Mouse (Mus musculus) hindbrain, embryonic 14.5 days (tissue): Measurements from ENCODE around the gene Gm21983. TPM values are rescaled to one million over a fixed set of nuclear protein-coding genes. Genes with fewer than 3 reads are reported as not detected.

Experiments
- ATAC-seq: fragments of 200-750 bp; cut with Nextera tagmentation; 2 replicates; pipeline ENCODE4 v1.8.0; 2017; ENCODE audit warnings: moderate number of reproducible peaks, mild to moderate bottlenecking, moderate TSS enrichment, moderate library complexity; ENCODE audit not compliant: low FRiP score
- DNase-seq: peaks from one replicate; pipeline ENCODE4 v3.0.0-alpha.2; 2015; ENCODE audit warnings: low spot score
- H3K27ac ChIP-seq: fragments of 300-500 bp; sonication (generic); 2 replicates; pipeline ENCODE4 v1.5.1; 2014; ENCODE audit warnings: mild to moderate bottlenecking, moderate library complexity
- H3K27me3 ChIP-seq: fragments of 300-500 bp; sonication (generic); 2 replicates; pipeline ENCODE4 v1.6.1; 2014; ENCODE audit warnings: mild to moderate bottlenecking, low read length, mixed read lengths; ENCODE audit not compliant: control insufficient read depth, insufficient read depth
- H3K36me3 ChIP-seq: fragments of 300-500 bp; sonication (generic); replicated peaks from 2 replicates; pipeline ENCODE4 v1.6.1; 2014; ENCODE audit not compliant: control insufficient read depth, insufficient read depth
- H3K4me1 ChIP-seq: fragments of 300-500 bp; sonication (generic); replicated peaks from 2 replicates; pipeline ENCODE4 v1.6.1; 2014; ENCODE audit warnings: antibody characterized with exemption, low read length, mixed read lengths; ENCODE audit not compliant: control insufficient read depth, insufficient read depth
- H3K4me2 ChIP-seq: fragments of 300-500 bp; sonication (generic); replicated peaks from 2 replicates; pipeline ENCODE4 v1.6.1; 2014; ENCODE audit warnings: mild to moderate bottlenecking, moderate library complexity
- H3K4me3 ChIP-seq: fragments of 300-500 bp; sonication (generic); replicated peaks from 2 replicates; pipeline ENCODE4 v1.5.1; 2014; ENCODE audit warnings: mild to moderate bottlenecking, low read length
- H3K9ac ChIP-seq: fragments of 300-500 bp; sonication (generic); 2 replicates; pipeline ENCODE4 v1.6.1; 2014
- H3K9me3 ChIP-seq: fragments of 300-500 bp; sonication (generic); 2 replicates; pipeline ENCODE4 v1.6.1; 2016; ENCODE audit warnings: low read length; ENCODE audit not compliant: control insufficient read depth
- WGBS: fragments of 180-500 bp; shearing (Covaris S2); extraction: QIAGEN DNeasy Blood & Tissue Kit; methylation state at CpG from one replicate; pipeline ENCODE4 v1.1.7; 2014; 5-methylcytosine and 5-hydroxymethylcytosine counted together
- polyA plus RNA-seq: library from polyadenylated mRNA; unstranded; fragments of >200 nt; fragmentation: Nextera tagmentation; extraction: Ambion mirVana; gene quantifications from 2 replicates; pipeline ENCODE4 v1.2.1, GENCODE M21; 2014

Gm21983 gene
- polyA plus RNA-seq, 1 experiment from 2014 or later, result not detected

DNA sequence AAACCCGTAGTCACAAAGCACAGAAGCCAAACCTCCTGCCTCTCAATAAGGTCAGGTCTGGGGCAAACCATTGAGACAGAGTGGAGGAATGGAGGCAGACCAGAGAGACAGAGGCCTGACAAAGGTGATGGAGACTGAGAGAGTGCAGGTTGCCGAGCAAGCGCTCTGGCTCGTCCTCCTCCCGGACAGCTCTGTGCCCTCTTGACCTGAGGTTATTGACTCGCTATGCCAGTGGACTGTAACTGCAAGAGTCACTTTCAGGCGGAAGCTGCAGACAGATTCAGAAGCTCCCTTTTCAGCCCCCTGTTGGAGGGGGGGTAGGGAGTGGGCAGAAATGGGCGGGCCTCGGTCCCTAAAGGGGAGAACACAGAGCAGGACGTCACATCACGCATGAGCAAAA is 39.1 kb upstream of the Gm21983 start:
- H3K9ac ChIP-seq, result no peak overlapping the region
- WGBS, result 57% methylated on average over 11 of the region's 11 CpGs
- H3K4me3 ChIP-seq, result no peak overlapping the region
- H3K36me3 ChIP-seq, result peaks cover 61% of the 10 kb centered on the region
- no peaks in the 10 kb centered on the region for H3K27me3 ChIP-seq
- no peaks in the 10 kb centered on the region for H3K9me3 ChIP-seq
- H3K27ac ChIP-seq, result no peak overlapping the region
- H3K4me1 ChIP-seq, result peaks cover 14% of the 10 kb centered on the region
- DNase-seq (no peak), ATAC-seq (no peak)
- no peak overlapping the region for H3K4me2 ChIP-seq

DNA sequence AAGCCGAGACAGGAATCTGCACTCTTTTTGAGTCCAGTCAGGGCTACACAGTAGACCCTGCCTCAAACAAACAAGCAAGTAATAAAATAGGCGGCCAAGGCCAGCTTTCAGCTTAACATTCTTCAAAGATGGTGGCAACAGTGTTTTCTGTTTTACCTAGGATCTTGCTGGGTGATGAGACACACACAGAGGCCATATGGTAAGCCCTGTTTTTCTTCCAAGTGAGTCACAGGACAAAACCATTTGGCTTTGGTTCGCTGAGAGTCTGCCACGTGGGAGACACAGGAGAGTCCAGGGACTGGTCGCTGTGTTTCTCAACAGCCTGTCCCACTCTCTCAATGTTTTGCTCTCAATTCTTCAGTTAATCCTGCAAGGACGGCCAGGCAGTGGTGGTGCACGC is 37.7 kb upstream of the Gm21983 start:
- no peak overlapping the region for H3K27ac ChIP-seq
- H3K4me1 ChIP-seq, result peaks cover 1% of the 10 kb centered on the region; the same call in 1 of the 2 replicates
- no peak overlapping the region for H3K4me3 ChIP-seq
- DNase-seq (no peak), ATAC-seq (no peak)
- H3K9ac ChIP-seq, result no peak overlapping the region
- WGBS, result 89% methylated on average over 7 of the region's 7 CpGs
- H3K4me2 ChIP-seq, result no peak overlapping the region
- H3K27me3 ChIP-seq, result no peaks in the 10 kb centered on the region
- H3K9me3 ChIP-seq, result no peaks in the 10 kb centered on the region
- H3K36me3 ChIP-seq, result peaks cover 73% of the 10 kb centered on the region

DNA sequence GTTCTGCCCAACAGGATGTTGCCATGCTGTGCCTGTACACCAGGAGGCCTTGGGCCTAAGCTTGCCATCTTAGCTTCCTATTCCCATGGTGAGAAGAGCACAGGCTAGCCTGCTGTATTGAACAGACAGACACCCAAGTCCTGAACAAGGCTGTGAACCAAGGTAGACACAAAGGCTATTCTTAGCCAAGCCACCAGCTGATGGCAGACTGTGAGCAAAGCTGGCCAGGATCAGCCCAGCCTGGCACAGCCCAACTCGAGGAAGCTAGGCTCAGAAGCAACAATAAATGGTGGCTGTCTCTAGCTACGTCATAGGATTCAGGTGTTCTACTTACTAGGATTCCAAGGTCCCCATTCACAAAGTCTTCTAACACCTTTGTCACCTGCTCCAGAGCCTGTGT is 31.7 kb upstream of the Gm21983 start:
- Histone ChIP-seq H3K4me2 (no peak overlapping the region), H3K9ac (no peak overlapping the region), H3K27me3 (no peaks in the 10 kb centered on the region), H3K4me1 (no peaks in the 10 kb centered on the region), H3K4me3 (no peak overlapping the region), H3K9me3 (no peaks in the 10 kb centered on the region), H3K27ac (no peak overlapping the region), H3K36me3 (peaks cover 97% of the 10 kb centered on the region)
- 94% methylated on average over 2 of the region's 2 CpGs for WGBS
- DNase-seq (no peak), ATAC-seq (no peak)

DNA sequence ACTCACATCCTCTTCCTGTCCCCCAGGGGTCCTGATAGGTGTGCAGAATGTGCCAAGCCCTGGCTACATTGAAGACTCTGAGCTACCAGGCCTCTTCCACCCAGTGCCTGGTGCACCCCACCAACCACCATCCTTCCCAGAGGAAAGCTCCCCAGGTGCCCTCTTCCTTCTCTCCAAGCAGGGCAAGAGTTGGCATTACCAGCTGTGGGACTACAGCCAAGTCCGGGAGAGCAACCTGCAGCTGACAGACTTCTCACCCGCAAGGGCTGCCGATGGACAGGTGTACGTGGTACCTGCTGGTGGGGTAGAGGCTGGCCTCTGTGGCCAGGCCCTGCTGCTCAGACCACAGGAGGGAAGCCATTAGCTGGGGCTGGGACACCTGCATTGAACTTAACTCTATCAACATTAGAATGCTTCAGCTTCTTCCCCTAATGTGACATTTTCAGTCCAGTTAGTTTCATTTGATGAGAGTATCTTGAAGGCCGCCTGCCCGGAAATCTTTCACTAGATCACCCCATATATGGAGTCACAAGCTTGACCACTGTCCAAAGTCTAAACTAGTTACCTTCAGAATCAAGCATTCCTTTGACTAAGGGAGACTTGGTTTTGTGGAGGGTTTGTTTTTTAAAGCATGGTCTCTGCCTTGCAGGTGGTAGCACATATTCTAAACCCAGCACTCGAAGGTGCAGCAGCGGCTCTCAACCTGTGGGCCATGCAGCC is 23.0 kb upstream of the Gm21983 start:
- no peaks in the 10 kb centered on the region for H3K4me1 ChIP-seq
- no peak overlapping the region for H3K9ac ChIP-seq
- no peak overlapping the region for H3K27ac ChIP-seq
- H3K36me3 ChIP-seq, result peaks cover 65% of the 10 kb centered on the region
- no peak overlapping the region for H3K4me3 ChIP-seq
- DNase-seq (no peak), ATAC-seq (no peak)
- H3K9me3 ChIP-seq, result no peaks in the 10 kb centered on the region
- WGBS, result 96% methylated on average over 8 of the region's 8 CpGs
- H3K27me3 ChIP-seq, result no peaks in the 10 kb centered on the region
- H3K4me2 ChIP-seq, result no peak overlapping the region

DNA sequence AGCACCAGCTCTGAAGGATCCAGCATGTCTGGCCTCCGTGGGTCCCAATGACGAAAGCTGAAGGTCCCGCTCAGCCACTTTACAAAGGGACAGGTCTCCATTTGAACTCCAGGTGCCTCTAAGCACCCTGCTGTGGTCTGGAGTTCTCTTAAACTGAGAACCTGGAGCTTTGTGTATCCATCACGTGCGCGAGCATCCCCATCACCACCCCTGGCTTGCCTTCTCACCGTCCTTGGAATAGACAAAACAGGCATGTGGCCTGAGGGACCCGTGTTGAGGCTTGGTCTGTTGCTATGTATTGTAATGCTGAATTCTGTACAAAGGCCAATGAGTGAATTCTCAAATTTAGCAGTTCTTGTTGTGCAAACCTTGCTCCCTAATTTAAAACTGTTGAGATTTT is 17.9 kb upstream of the Gm21983 start:
- no peak overlapping the region for H3K27ac ChIP-seq
- H3K4me1 ChIP-seq, result peaks cover 15% of the 10 kb centered on the region
- H3K4me3 ChIP-seq, result no peak overlapping the region
- H3K9me3 ChIP-seq, result no peaks in the 10 kb centered on the region
- H3K36me3 ChIP-seq, result peaks cover 24% of the 10 kb centered on the region
- H3K4me2 ChIP-seq, result no peak overlapping the region
- no peak for DNase-seq
- H3K27me3 ChIP-seq, result no peaks in the 10 kb centered on the region
- no peak overlapping the region for H3K9ac ChIP-seq
- 94% methylated on average over 8 of the region's 8 CpGs for WGBS
- no peak for ATAC-seq

DNA sequence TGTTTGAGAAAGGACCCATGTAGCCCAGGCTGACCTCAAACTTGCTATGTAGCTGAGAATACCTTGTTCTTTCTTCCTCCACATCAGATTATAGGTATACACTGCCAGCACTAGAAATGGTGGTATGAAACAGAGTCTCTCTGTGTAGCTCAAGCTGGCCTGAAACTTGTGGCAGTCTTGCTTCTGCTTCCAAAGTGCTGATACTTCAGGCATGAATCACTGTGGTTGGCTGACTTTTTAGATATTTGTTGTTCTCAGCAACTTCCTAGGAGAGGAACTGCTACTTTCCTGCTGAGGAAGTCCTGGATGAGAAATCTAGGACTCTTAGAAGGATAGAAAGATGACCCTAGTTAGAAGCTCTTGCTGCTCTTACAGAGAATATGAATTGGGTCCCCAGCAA is 17.5 kb upstream of the Gm21983 start:
- Histone ChIP-seq H3K27ac (no peak overlapping the region), H3K4me1 (peaks cover 15% of the 10 kb centered on the region), H3K4me3 (no peak overlapping the region), H3K27me3 (no peaks in the 10 kb centered on the region), H3K36me3 (peaks cover 23% of the 10 kb centered on the region), H3K4me2 (no peak overlapping the region), H3K9me3 (no peaks in the 10 kb centered on the region), H3K9ac (no peak overlapping the region)
- ATAC-seq (no peak), DNase-seq (no peak)

DNA sequence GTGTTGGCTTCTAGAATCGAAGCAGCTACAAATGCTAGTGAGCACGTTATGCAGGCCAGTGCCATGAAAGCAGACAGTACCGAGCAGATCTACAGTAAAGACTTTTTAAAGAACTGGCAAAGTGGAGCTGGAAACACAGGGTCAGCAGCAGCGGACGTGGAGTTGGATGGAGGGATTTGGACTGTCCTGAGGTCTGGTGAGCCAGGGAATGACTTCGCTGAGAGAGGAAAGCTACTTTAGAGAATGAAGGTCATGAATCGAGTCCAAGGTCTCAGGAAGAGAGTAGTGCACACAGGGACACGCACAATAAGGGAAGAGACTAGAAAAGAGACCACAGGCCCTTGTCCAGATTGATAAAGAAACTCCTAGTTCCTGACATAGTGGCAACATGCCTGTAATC is 16.7 kb upstream of the Gm21983 start:
- no peaks in the 10 kb centered on the region for H3K27me3 ChIP-seq
- H3K27ac ChIP-seq, result no peak overlapping the region
- 95% methylated on average over 8 of the region's 8 CpGs for WGBS
- no peak overlapping the region for H3K4me2 ChIP-seq
- no peak overlapping the region for H3K4me3 ChIP-seq
- peaks cover 15% of the 10 kb centered on the region for H3K4me1 ChIP-seq
- no peak overlapping the region for H3K9ac ChIP-seq
- peaks cover 23% of the 10 kb centered on the region for H3K36me3 ChIP-seq
- ATAC-seq, result no peak
- DNase-seq, result no peak
- H3K9me3 ChIP-seq, result no peaks in the 10 kb centered on the region

DNA sequence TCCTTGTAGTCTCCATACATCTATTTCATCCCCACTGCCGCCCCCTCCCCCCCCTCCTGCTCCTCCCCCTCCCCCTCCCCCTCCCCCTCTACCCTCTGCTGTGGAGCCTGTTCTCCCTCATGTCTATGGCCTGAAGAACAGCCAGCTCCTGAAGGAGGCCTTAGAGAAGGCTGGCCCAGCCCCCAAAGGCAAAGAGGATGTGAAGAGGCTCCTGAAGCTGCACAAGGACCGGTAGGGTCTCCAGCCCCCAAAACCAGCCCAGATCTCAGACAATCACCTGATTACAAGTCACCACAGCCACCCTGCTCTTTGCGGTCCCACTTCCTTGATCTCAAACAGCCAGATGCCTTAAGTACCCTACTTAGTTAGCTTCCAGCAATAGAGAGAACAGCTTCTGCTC is 16.2 kb upstream of the Gm21983 start:
- WGBS, result 87% methylated on average over 3 of the region's 3 CpGs
- Histone ChIP-seq H3K9me3 (no peaks in the 10 kb centered on the region), H3K4me3 (no peak overlapping the region), H3K36me3 (peaks cover 23% of the 10 kb centered on the region), H3K4me2 (no peak overlapping the region; the same call in 1 of the 2 replicates), H3K4me1 (peaks cover 15% of the 10 kb centered on the region), H3K9ac (no peak overlapping the region), H3K27me3 (no peaks in the 10 kb centered on the region), H3K27ac (no peak overlapping the region)
- ATAC-seq, result no peak
- DNase-seq, result no peak

DNA sequence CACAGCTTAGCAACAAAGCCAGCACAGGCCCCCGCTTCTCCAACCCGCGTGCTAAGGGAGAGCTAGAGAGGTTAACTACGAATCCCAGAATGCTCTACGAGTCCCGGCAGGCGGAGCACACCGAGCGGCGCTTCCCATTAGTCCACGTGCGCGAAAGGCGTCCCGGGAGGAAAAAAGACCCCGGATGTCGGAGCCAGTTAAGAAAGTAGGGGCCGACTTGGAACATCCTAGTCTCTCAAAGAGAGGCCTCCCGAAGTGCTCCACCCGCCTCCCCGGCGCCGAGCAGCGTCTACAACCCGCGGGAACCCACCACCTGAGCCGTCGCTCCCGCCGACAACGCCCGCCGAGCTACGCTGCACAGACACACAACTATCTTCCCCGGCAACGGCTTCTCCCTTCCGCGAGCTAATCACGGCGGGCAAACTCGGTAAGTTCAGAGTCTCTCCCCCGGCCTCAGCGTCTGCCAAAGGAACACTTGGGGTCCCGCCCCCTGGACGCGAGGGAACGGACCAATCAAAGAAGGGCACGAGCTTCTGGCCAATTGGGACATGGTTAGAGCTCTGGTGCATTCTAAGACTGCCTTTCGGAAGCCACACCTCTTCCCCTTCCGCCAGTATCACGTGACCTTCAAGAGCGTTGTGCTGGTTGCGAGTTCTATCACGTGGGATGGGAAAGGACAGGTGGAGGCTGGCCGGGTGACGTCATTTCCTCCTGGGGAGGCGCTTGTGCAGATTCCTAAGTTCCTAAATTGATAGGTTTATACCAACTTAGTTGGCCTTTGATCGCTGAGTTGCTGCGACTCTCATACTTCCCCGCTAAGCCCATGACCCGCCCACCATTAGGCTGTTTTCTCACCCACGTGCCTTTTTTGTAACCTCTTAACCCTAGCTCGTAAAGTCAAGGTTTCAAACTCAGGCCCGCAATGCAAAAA is 15.1 kb upstream of the Gm21983 start, which contains the start of the genes BC024978 and Snrpa:
TSS of gene BC024978 (plus strand) at position 101 of the 931 bp plus-strand sequence.
TSS of gene Snrpa (minus strand) at position 591 of the 931 bp plus-strand sequence.
- Histone ChIP-seq H3K27ac (peak within 1 kb of the TSS; percentile 92), H3K36me3 (peaks cover 32% of the 10 kb centered on the region), H3K4me1 (peaks cover 15% of the 10 kb centered on the region), H3K9ac (peak within 1 kb of the TSS; percentile 78), H3K4me2 (peak within 1 kb of the TSS; percentile 89), H3K9me3 (no peaks in the 10 kb centered on the region), H3K27me3 (no peaks in the 10 kb centered on the region), H3K4me3 (peak within 1 kb of the TSS; percentile 76)
- WGBS, result under 1% methylated on average over 63 of the region's 64 CpGs
- ATAC-seq, result peak; percentile 98
- DNase-seq, result peak; percentile 95
